Mouse (Mus musculus) embryonic facial prominence, embryonic 13.5 days (tissue): ENCODE measurements around the gene P3h4. TPM values are rescaled to one million over a fixed set of nuclear protein-coding genes. Genes with fewer than 3 reads are reported as not detected.

Source experiments
- ATAC-seq: fragments of 200-750 bp; cut with Nextera tagmentation; 2 replicates; pipeline ENCODE4 v1.8.0; 2017; ENCODE audit warnings: low read depth; ENCODE audit not compliant: insufficient number of reproducible peaks, insufficient read depth, low FRiP score, low TSS enrichment
- H3K27ac ChIP-seq: fragments of 300-500 bp; sonication (generic); 2 replicates; pipeline ENCODE4 v1.5.1; 2015; ENCODE audit warnings: moderate library complexity, mild to moderate bottlenecking, inconsistent platforms
- H3K27me3 ChIP-seq: fragments of 300-500 bp; sonication (generic); 2 replicates; pipeline ENCODE4 v1.6.1; 2015; ENCODE audit warnings: mild to moderate bottlenecking, inconsistent platforms
- H3K36me3 ChIP-seq: fragments of 300-500 bp; sonication (generic); 2 replicates; pipeline ENCODE4 v1.6.1; 2015; ENCODE audit warnings: mild to moderate bottlenecking, inconsistent platforms
- H3K4me1 ChIP-seq: fragments of 300-500 bp; sonication (generic); 2 replicates; pipeline ENCODE4 v1.6.1; 2015; ENCODE audit warnings: inconsistent platforms
- H3K4me2 ChIP-seq: fragments of 300-500 bp; sonication (generic); 2 replicates; pipeline ENCODE4 v1.6.1; 2015; ENCODE audit warnings: moderate library complexity, mild to moderate bottlenecking, inconsistent platforms
- H3K4me3 ChIP-seq: fragments of 300-500 bp; sonication (generic); 2 replicates; pipeline ENCODE4 v1.5.1; 2015; ENCODE audit warnings: mild to moderate bottlenecking, inconsistent platforms
- H3K9ac ChIP-seq: fragments of 300-500 bp; sonication (generic); 2 replicates; pipeline ENCODE4 v1.6.1; 2015; ENCODE audit warnings: mild to moderate bottlenecking, inconsistent platforms
- H3K9me3 ChIP-seq: fragments of 300-500 bp; sonication (generic); 2 replicates; pipeline ENCODE4 v1.6.1; 2016; ENCODE audit warnings: inconsistent platforms
- WGBS: fragments of 180-500 bp; shearing (Covaris S2); methylation state at CpG from one replicate; pipeline ENCODE4 v1.1.7; 2015; ENCODE audit warnings: mixed read lengths; 5-methylcytosine and 5-hydroxymethylcytosine counted together
- polyA plus RNA-seq: library from polyadenylated mRNA; unstranded; fragments of >200 nt; fragmentation: Nextera tagmentation; extraction: Ambion mirVana; gene quantifications from 2 replicates; pipeline ENCODE4 v1.2.1, GENCODE M21; 2015

Gene P3h4
- polyA plus RNA-seq, 1 experiment from 2014 or later, result 52.2 TPM

- H3K9ac ChIP-seq, result no peak overlapping the region
- WGBS, result 72% methylated on average over 9 of the region's 9 CpGs
- ATAC-seq, result no peak
- no peaks in the 10 kb centered on the region for H3K4me1 ChIP-seq
- H3K27ac ChIP-seq, result no peak overlapping the region
- peaks cover 78% of the 10 kb centered on the region for H3K36me3 ChIP-seq
- H3K27me3 ChIP-seq, result no peaks in the 10 kb centered on the region
- H3K4me2 ChIP-seq, result no peak overlapping the region
- H3K9me3 ChIP-seq, result no peaks in the 10 kb centered on the region
- H3K4me3 ChIP-seq, result no peak overlapping the region
These were observed 14.1 kb upstream of the P3h4 start for GRCm38 (mm10) chr11:100428612-100429199.

GRCm38 (mm10) chr11:100426820-100427219, 12.2 kb upstream of the P3h4 start:
- no peak overlapping the region for H3K27ac ChIP-seq
- no peak overlapping the region for H3K4me2 ChIP-seq
- H3K36me3 ChIP-seq, result peaks cover 81% of the 10 kb centered on the region
- ATAC-seq, result no peak
- no peak overlapping the region for H3K4me3 ChIP-seq
- H3K9me3 ChIP-seq, result no peaks in the 10 kb centered on the region
- H3K9ac ChIP-seq, result no peak overlapping the region
- H3K27me3 ChIP-seq, result no peaks in the 10 kb centered on the region
- no peaks in the 10 kb centered on the region for H3K4me1 ChIP-seq
- WGBS, result 87% methylated on average over 3 of the region's 3 CpGs

- H3K9ac ChIP-seq, result no peak overlapping the region
These were observed 11.2 kb upstream of the P3h4 start for GRCm38 (mm10) chr11:100425851-100426250.

GRCm38 (mm10) chr11:100423836-100424235, 9.2 kb upstream of the P3h4 start:
- H3K4me2 ChIP-seq, result no peak overlapping the region
- ATAC-seq, result no peak

More at GRCm38 (mm10) chr11:100425851-100426250, 11.2 kb upstream of the P3h4 start:
- peaks cover 82% of the 10 kb centered on the region for H3K36me3 ChIP-seq
- 34% methylated on average over 7 of the region's 7 CpGs for WGBS
- peaks cover 3% of the 10 kb centered on the region; the same call in 1 of the 2 replicates for H3K4me1 ChIP-seq
- ATAC-seq, result no peak
- H3K9me3 ChIP-seq, result no peaks in the 10 kb centered on the region
- peak overlapping the region; percentile 11; the same call in 1 of the 2 replicates for H3K27ac ChIP-seq
- H3K4me3 ChIP-seq, result no peak overlapping the region
- H3K4me2 ChIP-seq, result no peak overlapping the region
- H3K27me3 ChIP-seq, result no peaks in the 10 kb centered on the region

GRCm38 (mm10) chr11:100421537-100421936, 6.9 kb upstream of the P3h4 start:
- Histone ChIP-seq H3K4me1 (peaks cover 15% of the 10 kb centered on the region), H3K4me3 (no peak overlapping the region), H3K9ac (no peak overlapping the region; the same call in 1 of the 2 replicates), H3K27ac (no peak overlapping the region), H3K36me3 (peaks cover 64% of the 10 kb centered on the region), H3K9me3 (no peaks in the 10 kb centered on the region), H3K4me2 (no peak overlapping the region), H3K27me3 (no peaks in the 10 kb centered on the region)
- WGBS, result 49% methylated on average over 8 of the region's 8 CpGs
- no peak for ATAC-seq

More at GRCm38 (mm10) chr11:100423836-100424235, 9.2 kb upstream of the P3h4 start:
- 91% methylated on average over 7 of the region's 7 CpGs for WGBS
- Histone ChIP-seq H3K27me3 (no peaks in the 10 kb centered on the region), H3K36me3 (peaks cover 74% of the 10 kb centered on the region), H3K9me3 (no peaks in the 10 kb centered on the region), H3K4me3 (no peak overlapping the region), H3K9ac (no peak overlapping the region), H3K4me1 (peaks cover 5% of the 10 kb centered on the region; the same call in 1 of the 2 replicates), H3K27ac (no peak overlapping the region)

GRCm38 (mm10) chr11:100414914-100415822, 532 bp upstream of the P3h4 start, which contains the start of gene Fkbp10:
Gene Fkbp10 (plus strand): TSS chr11:100415697.
- peaks cover 49% of the 10 kb centered on the region for H3K4me1 ChIP-seq
- WGBS, result under 1% methylated on average over 29 of the region's 31 CpGs
- peak within 1 kb of the TSS; percentile 94 for H3K27ac ChIP-seq
- H3K36me3 ChIP-seq, result peaks cover 14% of the 10 kb centered on the region
- ATAC-seq, result peak; percentile 60
- H3K27me3 ChIP-seq, result no peaks in the 10 kb centered on the region
- H3K4me2 ChIP-seq, result peak within 1 kb of the TSS; percentile 80
- peak within 1 kb of the TSS; percentile 88 for H3K9ac ChIP-seq
- peak within 1 kb of the TSS; percentile 77 for H3K4me3 ChIP-seq
- no peaks in the 10 kb centered on the region for H3K9me3 ChIP-seq

GRCm38 (mm10) chr11:100413541-100413940, 1.1 kb downstream of the P3h4 start:
- Histone ChIP-seq H3K4me1 (peaks cover 49% of the 10 kb centered on the region), H3K27ac (no peak overlapping the region)

GRCm38 (mm10) chr11:100411736-100412135, 2.9 kb downstream of the P3h4 start:
- whole genome bisulfite sequencing, result 78% methylated on average over 11 of the region's 11 CpGs
- peak overlapping the region; percentile 80 for H3K4me2 ChIP-seq
- H3K27ac ChIP-seq, result peak overlapping the region; percentile 39; the same call in 1 of the 2 replicates
- H3K9me3 ChIP-seq, result no peaks in the 10 kb centered on the region
- peaks cover 29% of the 10 kb centered on the region for H3K36me3 ChIP-seq
- peaks cover 46% of the 10 kb centered on the region for H3K4me1 ChIP-seq
- no peak for ATAC-seq
- peak overlapping the region; percentile 88; the same call in 1 of the 2 replicates for H3K9ac ChIP-seq
- peak overlapping the region; percentile 77; the same call in 1 of the 2 replicates for H3K4me3 ChIP-seq
- no peaks in the 10 kb centered on the region for H3K27me3 ChIP-seq

More at GRCm38 (mm10) chr11:100413541-100413940, 1.1 kb downstream of the P3h4 start:
- Histone ChIP-seq H3K36me3 (peaks cover 24% of the 10 kb centered on the region), H3K4me2 (peak overlapping the region; percentile 80), H3K9ac (peak overlapping the region; percentile 88), H3K4me3 (peak overlapping the region; percentile 77), H3K9me3 (no peaks in the 10 kb centered on the region), H3K27me3 (no peaks in the 10 kb centered on the region)
- WGBS, result 68% methylated on average over 11 of the region's 11 CpGs
- ATAC-seq, result no peak

- WGBS, result 78% methylated on average over 3 of the region's 3 CpGs
- H3K9me3 ChIP-seq, result no peaks in the 10 kb centered on the region
- no peak overlapping the region for H3K4me2 ChIP-seq
- peaks cover 29% of the 10 kb centered on the region for H3K36me3 ChIP-seq
- H3K4me3 ChIP-seq, result no peak overlapping the region
- peaks cover 41% of the 10 kb centered on the region for H3K4me1 ChIP-seq
- 0 out of 2 replicates have a peak overlapping the region, but pooled peaks have one; percentile 36 for H3K9ac ChIP-seq
- H3K27ac ChIP-seq, result no peak overlapping the region
- H3K27me3 ChIP-seq, result no peaks in the 10 kb centered on the region
- no peak for ATAC-seq
These were observed 5.0 kb downstream of the P3h4 start for GRCm38 (mm10) chr11:100409686-100410085.

GRCm38 (mm10) chr11:100408835-100409462, 5.7 kb downstream of the P3h4 start:
- 0 out of 2 replicates have a peak, but pooled peaks have one; percentile 34 for ATAC-seq
- WGBS, result 90% methylated on average over 12 of the region's 12 CpGs
- Histone ChIP-seq H3K27ac (0 out of 2 replicates have a peak overlapping the region, but pooled peaks have one; percentile 7), H3K4me2 (no peak overlapping the region), H3K9me3 (no peaks in the 10 kb centered on the region), H3K36me3 (peaks cover 29% of the 10 kb centered on the region), H3K4me1 (peaks cover 40% of the 10 kb centered on the region), H3K27me3 (no peaks in the 10 kb centered on the region), H3K4me3 (no peak overlapping the region), H3K9ac (no peak overlapping the region)
